Comparison of ENCODE assay signal across 9 mouse cellular contexts in the genomic region with DNA sequence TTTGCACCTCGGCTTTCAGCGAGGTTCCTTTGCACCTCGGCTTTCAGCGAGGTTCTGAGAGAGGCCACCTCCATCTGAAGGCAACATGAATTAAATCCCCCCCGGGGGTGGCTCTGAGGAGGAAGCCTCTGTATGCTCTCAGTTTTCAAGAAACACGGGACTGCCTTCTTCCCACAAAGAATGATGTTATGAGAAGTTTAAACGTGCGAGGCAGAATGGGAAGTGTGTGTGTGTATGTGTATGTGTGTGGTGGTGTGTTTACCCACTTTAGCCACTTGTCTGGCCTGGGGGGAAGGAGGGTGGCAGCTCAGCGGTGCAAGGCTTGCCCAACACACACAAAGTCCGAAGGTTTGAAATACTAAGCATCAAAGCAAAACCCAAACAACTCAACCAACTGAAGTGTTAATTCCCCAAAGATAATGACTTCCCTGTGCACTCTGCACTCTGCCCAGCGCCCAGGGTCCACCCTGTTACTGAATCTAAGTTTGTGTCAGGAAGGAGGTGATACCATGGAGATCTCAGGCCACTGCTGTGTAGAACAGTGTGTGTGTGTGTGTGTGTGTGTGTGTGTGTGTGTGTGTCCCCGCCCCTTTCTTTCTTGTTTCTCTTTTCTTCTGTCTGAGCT. TPM values are rescaled to one million over a fixed set of nuclear protein-coding genes. Genes with fewer than 3 reads are reported as not detected.
DNase-seq lines count a peak whose midpoint lies in the region; ATAC-seq and TF ChIP-seq lines count a peak whose summit lies in the region.
"Had no signal": no experiment of that assay in that cellular context is flagged by ENCODE, and none has a peak within 500 bp of the region (broad histone marks: within the 10 kb centered on the region; RNA-seq: fewer than 3 reads in every experiment).

No protein-coding gene starts in this region.

- WGBS in neural tube, embryonic 11.5 days, result 36% methylated on average over 12 of the region's 12 CpGs
- 34% methylated on average over 12 of the region's 12 CpGs for WGBS in hindbrain, embryonic 14.5 days
- 19% methylated on average over 12 of the region's 12 CpGs for WGBS in limb, embryonic 14.5 days

- H3K27me3 ChIP-seq in neural tube, embryonic 11.5 days (ENCODE audit: control insufficient read depth, insufficient read depth, low read length), result peaks cover 6% of the 10 kb centered on the region; the same call in 1 of the 2 replicates
- H3K27me3 ChIP-seq in hindbrain, embryonic 14.5 days (ENCODE audit: control insufficient read depth, insufficient read depth, low read length), result peaks cover 8% of the 10 kb centered on the region
- H3K27me3 ChIP-seq in limb, embryonic 14.5 days (ENCODE audit: control insufficient read depth, insufficient read depth, low read length), result peaks cover 4% of the 10 kb centered on the region; the same call in 1 of the 2 replicates
- no peaks in the 10 kb centered on the region for H3K27me3 ChIP-seq in splenic B cell, adult 2 months (ENCODE audit: control insufficient read depth, insufficient read depth, low read length, poor library complexity, severe bottlenecking)

- no peak overlapping the region for H3K4me3 ChIP-seq in neural tube, embryonic 11.5 days (ENCODE audit: low read depth, low read length)
- peak overlapping the region; percentile 68 for H3K4me3 ChIP-seq in hindbrain, embryonic 14.5 days (replicated peaks; ENCODE audit: low read length)
- peak overlapping the region; percentile 58 for H3K4me3 ChIP-seq in limb, embryonic 14.5 days (replicated peaks; ENCODE audit: low read length)

- no peaks in the 10 kb centered on the region for H3K36me3 ChIP-seq in neural tube, embryonic 11.5 days (ENCODE audit: control insufficient read depth, insufficient read depth, low read length)
- no peaks in the 10 kb centered on the region for H3K36me3 ChIP-seq in hindbrain, embryonic 14.5 days (replicated peaks; ENCODE audit: control insufficient read depth, insufficient read depth)
- H3K36me3 ChIP-seq in limb, embryonic 14.5 days (ENCODE audit: control insufficient read depth, insufficient read depth, low read length), result no peaks in the 10 kb centered on the region
- H3K36me3 ChIP-seq in splenic B cell, adult 2 months (ENCODE audit: control insufficient read depth, insufficient read depth, low read length, poor library complexity, severe bottlenecking), result peaks cover 4% of the 10 kb centered on the region

- peak overlapping the region; percentile 97; the same call in 1 of the 2 replicates for H3K4me2 ChIP-seq in neural tube, embryonic 11.5 days (ENCODE audit: low read depth)
- peak overlapping the region; percentile 88 for H3K4me2 ChIP-seq in hindbrain, embryonic 14.5 days (replicated peaks)
- peak overlapping the region; percentile 96 for H3K4me2 ChIP-seq in limb, embryonic 14.5 days (replicated peaks; ENCODE audit: low read depth, low read length, severe bottlenecking)

- TF ChIP-seq POLR2A in limb, embryonic 14.5 days (IDR thresholded peaks at IDR 0.05; ENCODE audit: borderline replicate concordance, extremely low read depth, insufficient read depth, insufficient read length), result no peak

- no peaks in the 10 kb centered on the region for H3K9me3 ChIP-seq in neural tube, embryonic 11.5 days (ENCODE audit: control insufficient read depth, low read length)
- no peaks in the 10 kb centered on the region for H3K9me3 ChIP-seq in hindbrain, embryonic 14.5 days (ENCODE audit: control insufficient read depth, low read length)
- H3K9me3 ChIP-seq in limb, embryonic 14.5 days (ENCODE audit: control insufficient read depth, low read length), result no peaks in the 10 kb centered on the region

- no peak for DNase-seq in neural tube, embryonic 11.5 days (ENCODE audit: low spot score)
- no peak for DNase-seq in neural tube, embryonic 10.5 days (ENCODE audit: extremely low spot score, low spot score)
- no peak for DNase-seq in hindbrain, embryonic 14.5 days (ENCODE audit: low spot score)
- no peak for DNase-seq in limb, embryonic 14.5 days (ENCODE audit: low spot score)
- DNase-seq in splenic B cell, adult 2 months (ENCODE audit: low read depth, low spot score), result peak; percentile 84
- no peak for DNase-seq in ovary, postnatal 36 days (ENCODE audit: low spot score)
- DNase-seq in layer of hippocampus, postnatal 36 days, result no peak
- no peak for DNase-seq in cerebellum, postnatal 10 days
- DNase-seq: heart, postnatal 14 days had no signal

- no peak overlapping the region for H3K9ac ChIP-seq in neural tube, embryonic 11.5 days (ENCODE audit: low read length)
- H3K9ac ChIP-seq in hindbrain, embryonic 14.5 days, result 0 out of 2 replicates have a peak overlapping the region, but pooled peaks have one; percentile 82
- no peak overlapping the region for H3K9ac ChIP-seq in limb, embryonic 14.5 days (ENCODE audit: low read depth, low read length, severe bottlenecking)

- no peak for ATAC-seq in neural tube, embryonic 11.5 days (ENCODE audit: insufficient read depth, low FRiP score, low TSS enrichment)
- no peak for ATAC-seq in hindbrain, embryonic 14.5 days (ENCODE audit: low FRiP score)
- ATAC-seq in limb, embryonic 14.5 days (ENCODE audit: low FRiP score, low read depth), result peak; percentile 13; the same call in 1 of the 2 replicates

- H3K4me1 ChIP-seq in neural tube, embryonic 11.5 days (ENCODE audit: control insufficient read depth, insufficient read depth, low read length), result peaks cover 10% of the 10 kb centered on the region
- peaks cover 14% of the 10 kb centered on the region for H3K4me1 ChIP-seq in hindbrain, embryonic 14.5 days (replicated peaks; ENCODE audit: control insufficient read depth, insufficient read depth, low read length)
- peaks cover 30% of the 10 kb centered on the region for H3K4me1 ChIP-seq in limb, embryonic 14.5 days (ENCODE audit: control insufficient read depth, insufficient read depth, low read length)

- H3K27ac ChIP-seq in neural tube, embryonic 11.5 days (ENCODE audit: low read depth, low read length), result no peak overlapping the region
- H3K27ac ChIP-seq in hindbrain, embryonic 14.5 days, result no peak overlapping the region
- H3K27ac ChIP-seq in limb, embryonic 14.5 days (replicated peaks; ENCODE audit: low read depth, low read length), result peak overlapping the region; percentile 43; the same call in 1 of the 2 replicates

RNA-seq across cellular contexts. Expression of a gene that starts 1.7 kb away (rescaled TPM):
- polyA plus RNA-seq in neural tube, embryonic 11.5 days (2014; fragmentation: Nextera tagmentation; extraction: Ambion mirVana), result 16.0 and 18.9 TPM in 2 replicates
- 30.8 and 32.7 TPM in 2 replicates for polyA plus RNA-seq in hindbrain, embryonic 14.5 days (2014; fragmentation: Nextera tagmentation; extraction: Ambion mirVana)
- polyA plus RNA-seq in limb, embryonic 14.5 days (2012; rRNA removed), result 12.1 and 14.2 TPM in 2 replicates
- polyA plus RNA-seq in limb, embryonic 14.5 days (2014; fragmentation: Nextera tagmentation; extraction: Ambion mirVana), result 22.6 and 31.7 TPM in 2 replicates
- total RNA-seq in layer of hippocampus, postnatal 36 days (2021), result 1 to 10 TPM; 7.0 to 8.1 TPM
